Mouse (Mus musculus) embryo, embryonic 10.5 days (tissue): Measurements from ENCODE around the gene Gpd1l.
"Not testable (repeated sequence)": the region's sequence is repeated elsewhere in the genome, so short reads cannot be mapped to it uniquely, and the experiment has no call there.

ENCODE experiments used
- DNase-seq: peaks from one replicate; pipeline ENCODE4 v3.0.0-alpha.2; 2015; ENCODE audit warnings: low spot score

Gpd1l gene

GRCm38 (mm10) chr9:114933723-114934171 lies at the start of gene Gpd1l:
Gpd1l (minus strand) TSS chr9:114933987.
- peak; percentile 96 for DNase-seq

DNA sequence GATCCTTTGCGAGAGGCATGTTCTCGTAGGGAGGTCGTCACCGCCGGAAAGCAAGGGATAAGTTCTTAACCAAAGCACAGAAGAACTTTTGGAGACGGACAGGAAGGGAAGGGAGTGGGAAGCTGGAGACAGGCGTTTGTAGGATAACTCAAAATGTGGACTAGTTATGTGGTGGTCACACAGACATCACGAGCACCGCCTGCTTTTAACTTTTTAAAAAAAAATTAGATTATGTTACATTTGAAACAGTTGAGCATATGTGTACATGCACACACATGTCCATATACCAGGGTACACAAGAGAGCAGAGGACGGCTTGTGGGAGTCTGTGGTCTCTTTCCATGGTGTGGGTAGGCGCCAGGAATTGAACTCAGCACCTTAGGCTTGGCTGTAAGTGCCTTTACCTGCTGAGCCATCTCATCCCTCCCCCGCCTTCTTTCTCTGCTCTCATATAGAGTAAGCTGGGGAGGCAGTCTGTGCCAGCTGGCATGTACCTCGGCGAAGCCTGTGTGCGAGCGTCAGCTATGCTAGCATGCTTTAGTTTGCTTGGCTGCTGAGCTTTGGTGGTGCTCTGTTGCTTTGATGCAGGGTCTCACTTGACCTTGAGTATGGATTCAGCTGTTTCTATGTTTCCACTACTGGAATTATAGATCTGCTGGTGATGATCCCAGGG lies 49.0 kb upstream of the Gpd1l start, which contains the start of gene Rps27rt:
Rps27rt (minus strand) TSS at position 51 of the 672 bp plus-strand sequence.
- DNase-seq = no peak

DNA sequence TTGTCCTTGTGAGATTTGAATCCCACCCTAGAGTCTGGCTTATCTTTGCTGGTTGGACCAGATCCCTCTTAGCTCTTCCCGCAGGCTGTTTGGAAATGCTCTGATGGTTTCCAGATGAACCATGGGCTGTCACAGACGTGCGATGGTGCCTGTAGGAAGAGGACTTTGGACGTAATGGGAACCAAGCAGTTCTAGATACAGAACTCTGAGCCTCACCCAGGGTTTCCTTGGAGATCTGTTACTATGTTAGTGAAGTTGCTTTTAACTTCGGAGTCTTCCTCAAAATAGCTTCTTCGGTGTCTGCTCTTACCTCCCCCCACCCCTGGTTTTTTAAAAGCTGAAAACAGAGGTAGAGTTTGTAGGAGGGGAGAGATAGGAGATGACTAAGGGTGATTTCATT lies 46.2 kb upstream of the Gpd1l start:
- peak; percentile 9 for DNase-seq

GRCm38 (mm10) chr9:114978281-114979111 lies 44.7 kb upstream of the Gpd1l start, which contains the start of gene Osbpl10:
Osbpl10 (plus strand) TSS chr9:114978569.
- DNase-seq = peak; percentile 81

GRCm38 (mm10) chr9:114977461-114978280 lies 43.9 kb upstream of the Gpd1l start:
- DNase-seq = peak; percentile 24

GRCm38 (mm10) chr9:114966286-114966685 lies 32.5 kb upstream of the Gpd1l start:
- DNase-seq = not testable (repeated sequence)

DNA sequence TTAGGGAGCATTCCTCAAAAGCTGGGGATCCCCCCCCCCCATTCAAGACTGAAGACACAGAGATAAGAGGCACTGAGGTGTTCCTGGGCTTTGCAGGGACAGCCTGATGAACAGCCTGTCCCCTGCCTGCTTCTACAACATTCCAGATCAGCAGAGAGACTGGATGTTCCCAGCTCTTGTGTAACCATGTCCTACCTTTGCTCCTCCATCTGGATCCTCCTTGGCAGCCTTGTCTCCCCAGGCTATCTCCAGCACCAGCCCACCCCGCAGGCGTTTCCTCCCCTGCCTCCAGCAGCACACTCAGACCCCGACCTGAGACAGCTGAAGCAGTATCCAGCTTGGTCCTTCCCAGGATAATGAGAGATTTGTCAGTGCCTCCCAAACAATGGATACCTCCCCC lies 30.3 kb upstream of the Gpd1l start:
- no peak for DNase-seq

DNA sequence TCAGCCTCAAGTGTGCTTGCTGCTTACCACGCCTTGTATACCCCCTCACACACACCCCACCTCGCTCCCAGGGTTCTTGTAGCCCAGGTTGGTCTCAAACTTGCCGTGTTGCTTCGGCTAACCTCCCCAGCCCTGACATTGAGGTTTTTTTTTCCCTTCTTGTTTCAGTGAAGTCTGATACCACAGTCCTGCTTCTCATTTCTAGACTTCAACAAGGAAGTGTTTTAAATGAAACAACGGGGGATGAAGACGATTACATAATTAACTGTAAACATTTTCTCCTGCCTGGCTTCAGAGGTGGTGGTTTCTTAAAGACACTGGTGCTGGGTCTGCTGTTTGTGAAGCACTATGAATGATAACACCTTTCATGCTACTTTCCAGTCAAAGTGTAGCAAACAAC lies 27.1 kb upstream of the Gpd1l start:
- no peak for DNase-seq

- no peak for DNase-seq
These were observed 26.4 kb upstream of the Gpd1l start for GRCm38 (mm10) chr9:114960043-114960789.

DNA sequence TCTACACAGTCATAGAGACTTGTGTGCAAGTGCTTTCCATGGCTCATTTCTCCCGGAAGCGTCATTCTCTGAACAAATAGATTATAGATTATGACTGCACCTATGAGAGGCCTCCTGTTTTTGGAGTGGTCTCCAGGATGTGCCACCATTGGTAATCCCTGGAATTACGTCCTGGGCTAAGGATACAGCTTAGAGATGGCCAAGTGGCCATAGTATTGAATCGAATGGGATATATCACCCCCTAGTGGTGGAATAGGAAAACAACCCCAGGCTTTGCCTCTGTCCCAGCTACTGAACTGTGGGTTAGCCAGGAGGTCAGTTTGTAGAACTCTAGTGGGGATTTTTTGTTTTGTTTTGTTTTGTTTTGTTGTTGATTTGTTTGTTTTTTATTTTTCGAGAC lies 23.2 kb upstream of the Gpd1l start:
- peak; percentile 85 for DNase-seq

DNA sequence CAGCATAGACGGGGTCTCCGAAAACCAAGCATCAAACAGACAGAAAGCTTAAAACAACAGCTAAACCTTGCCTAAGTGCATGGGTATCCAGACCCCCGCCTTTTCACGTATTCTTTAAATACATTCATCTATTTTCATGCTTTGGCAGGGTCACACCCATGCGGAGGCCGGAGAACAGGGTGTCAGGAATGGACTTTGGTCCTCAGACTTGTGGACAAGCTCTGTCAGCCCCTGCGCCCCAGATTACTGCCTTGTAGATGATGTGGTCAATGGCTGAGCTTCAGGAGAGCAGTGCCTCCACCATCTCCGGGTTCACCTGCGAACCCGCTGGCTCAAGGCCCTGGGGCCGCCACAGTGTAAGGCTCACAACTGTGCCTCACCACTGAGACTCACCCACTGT lies 21.6 kb upstream of the Gpd1l start:
- no peak for DNase-seq

DNA sequence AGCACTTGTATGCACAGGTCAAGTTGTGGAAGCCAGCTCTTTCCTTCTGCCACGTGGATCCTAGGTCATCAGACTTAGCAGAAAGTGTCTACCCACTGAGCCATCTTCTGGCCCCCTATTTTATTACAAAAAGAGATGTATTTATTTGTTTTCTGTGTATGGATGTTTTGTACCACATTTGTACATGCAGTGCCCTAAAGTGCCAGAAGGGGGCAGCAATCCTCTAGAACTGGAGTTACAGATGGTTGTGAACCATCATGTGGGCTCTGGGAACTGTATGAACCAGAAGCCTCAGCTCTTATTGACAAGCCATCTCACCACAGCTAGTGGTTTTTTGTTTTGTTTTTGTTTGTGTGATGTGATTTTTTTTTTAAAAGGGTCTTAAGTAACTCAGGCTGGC lies 19.1 kb upstream of the Gpd1l start:
- DNase-seq = peak; percentile 39

DNA sequence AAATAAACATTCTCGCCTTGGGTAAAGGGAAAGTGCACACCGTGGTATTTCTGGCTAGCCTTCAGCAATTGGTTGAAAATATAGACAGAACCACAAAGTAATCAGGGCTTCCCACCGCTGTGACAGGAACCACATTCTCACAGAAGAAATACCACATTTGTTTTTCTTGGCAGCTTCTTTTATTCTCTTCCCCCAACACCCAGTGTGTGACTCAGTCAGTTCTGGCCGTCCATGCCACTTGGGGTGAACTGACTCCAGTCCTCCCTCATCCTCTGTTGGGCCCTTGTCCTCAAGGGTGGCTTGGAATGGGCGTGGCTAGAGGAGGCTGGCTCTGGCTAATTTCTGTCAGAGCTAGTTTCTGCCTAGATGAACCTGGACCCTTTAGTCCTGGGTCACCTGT lies 14.6 kb upstream of the Gpd1l start:
- no peak for DNase-seq

GRCm38 (mm10) chr9:114945576-114945975 lies 11.8 kb upstream of the Gpd1l start:
- no peak for DNase-seq

- no peak for DNase-seq
These were observed 10.9 kb upstream of the Gpd1l start for GRCm38 (mm10) chr9:114944642-114945041.

DNA sequence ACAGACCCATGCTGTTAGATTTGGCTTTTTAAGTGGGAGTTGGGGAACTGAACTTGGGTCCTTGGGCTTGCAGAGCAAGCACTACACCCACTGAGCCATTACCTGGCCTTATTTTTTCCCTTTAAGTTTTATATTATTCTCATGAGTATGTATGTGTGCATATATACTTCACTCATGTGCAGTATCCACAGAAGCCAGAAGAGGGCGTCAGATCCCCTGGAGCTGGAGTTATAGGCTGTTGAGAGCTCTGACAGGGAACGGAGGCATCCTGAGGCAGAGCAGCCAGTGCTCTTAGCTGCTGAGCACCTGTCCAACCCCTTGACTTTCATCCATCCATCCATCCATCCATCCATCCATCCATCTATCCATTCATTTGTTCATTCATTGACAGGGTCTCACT lies 2.9 kb upstream of the Gpd1l start:
- no peak for DNase-seq

DNA sequence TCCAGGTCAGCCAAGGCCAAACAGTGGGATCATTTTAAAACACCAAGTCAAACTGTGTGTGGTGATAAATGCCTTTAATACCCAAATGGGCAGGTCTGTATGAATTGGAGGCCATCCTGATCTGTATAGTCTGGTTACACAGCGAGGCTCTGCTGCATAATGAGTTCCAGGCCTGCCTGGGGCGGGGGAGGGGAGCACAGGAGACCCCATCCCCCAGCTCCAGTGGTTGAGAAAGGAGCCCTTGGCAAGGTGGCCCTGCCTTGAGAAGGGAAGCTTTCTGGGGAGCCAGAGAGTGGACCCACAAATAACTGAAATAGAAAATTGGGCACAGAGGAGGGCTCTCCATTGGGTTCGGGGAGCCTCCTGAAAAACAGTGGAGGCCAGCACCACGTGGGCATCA lies 1.5 kb upstream of the Gpd1l start:
- peak; percentile 38 for DNase-seq

DNA sequence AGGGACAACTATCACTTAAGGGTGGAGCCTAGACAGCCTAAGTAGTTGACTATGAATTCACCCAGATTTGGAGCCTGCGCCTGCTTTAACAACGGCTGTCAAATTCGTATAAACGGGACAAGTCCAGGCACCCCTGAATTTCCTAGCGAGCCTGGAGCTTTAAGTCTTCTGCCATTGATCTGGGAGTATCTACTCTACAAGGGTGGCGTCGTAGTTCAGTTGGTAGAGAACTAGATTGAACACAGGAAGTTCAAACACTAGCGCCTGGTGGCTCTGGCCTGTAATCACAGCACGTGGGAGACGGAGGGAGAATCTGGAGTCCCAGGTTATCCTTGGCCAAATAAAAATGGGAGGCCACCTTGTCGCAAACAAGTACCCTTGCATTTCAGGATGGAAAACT lies 444 bp upstream of the Gpd1l start:
- DNase-seq = no peak

DNA sequence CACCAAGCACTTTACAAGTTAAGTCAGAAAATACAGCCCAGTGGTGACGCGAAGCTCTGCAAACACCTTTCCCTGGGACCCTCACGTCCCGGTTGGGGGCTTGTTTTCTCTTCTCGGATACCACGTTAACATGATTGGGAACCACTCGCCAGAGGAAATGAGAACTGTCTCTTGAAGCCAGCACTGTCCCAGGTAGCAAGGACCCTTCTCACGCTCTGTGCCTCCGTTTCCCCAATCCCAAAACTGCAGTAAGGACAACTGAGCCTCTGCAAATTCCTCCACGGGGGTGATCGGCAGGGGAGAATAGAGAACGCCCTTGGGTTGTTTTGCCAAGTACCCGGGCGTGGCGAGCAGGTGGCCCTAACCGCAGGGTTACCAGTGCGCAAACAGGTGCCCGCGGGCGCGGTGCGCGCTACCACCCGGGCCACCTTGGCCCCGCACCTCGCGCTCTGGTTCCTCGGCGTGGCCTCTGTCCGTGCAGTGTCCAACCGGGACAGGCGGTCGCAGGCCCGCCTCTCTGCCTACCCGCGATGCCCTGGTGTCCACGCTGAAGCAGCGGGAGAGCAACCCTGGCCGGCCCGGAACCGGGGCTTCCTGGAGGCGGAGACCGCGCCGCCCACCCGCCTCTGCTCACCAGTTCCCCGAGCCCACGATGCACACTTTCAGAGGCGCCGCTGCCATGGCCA lies 607 bp downstream of the Gpd1l start:
- peak; percentile 35 for DNase-seq

GRCm38 (mm10) chr9:114932607-114933006 lies 1.2 kb downstream of the Gpd1l start:
- DNase-seq = no peak

- DNase-seq = no peak
These were observed 3.2 kb downstream of the Gpd1l start for GRCm38 (mm10) chr9:114930464-114931090.
